Mouse (Mus musculus) embryonic fibroblast, embryonic 13.5 days (primary cell): ENCODE results near the gene Nol11.

Experiments used
- CTCF ChIP-seq: IDR thresholded peaks from 2 replicates; pipeline ENCODE4 v1.5.1; 2011; ENCODE audit warnings: mild to moderate bottlenecking, control low read depth, low read length, moderate library complexity, borderline replicate concordance; ENCODE audit not compliant: insufficient read depth
- POLR2A ChIP-seq: IDR thresholded peaks from 2 replicates; pipeline ENCODE4 v1.6.1; 2011; ENCODE audit warnings: low read depth, mild to moderate bottlenecking, control low read depth, low read length, moderate library complexity

DNA sequence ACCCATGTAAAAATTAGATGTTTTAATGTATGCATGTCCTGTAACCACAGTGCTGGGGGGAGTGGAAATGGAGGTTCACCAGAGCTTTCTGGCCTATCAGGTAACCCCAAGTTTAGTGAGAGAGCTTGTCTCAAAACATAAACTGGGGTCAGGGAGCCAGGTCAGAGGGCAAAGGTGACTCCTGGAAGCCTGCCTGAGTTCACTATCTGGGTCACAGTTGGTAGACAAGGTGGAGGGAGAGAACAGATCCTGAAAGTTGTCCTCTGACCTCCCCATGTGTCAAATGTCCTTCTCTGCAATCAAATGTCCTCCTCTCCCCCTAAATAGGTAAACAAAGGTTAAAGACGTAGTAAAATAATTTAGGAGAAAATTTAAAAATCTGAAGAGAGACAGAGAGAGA lies 37.2 kb upstream of the Nol11 start:
- TF ChIP-seq POLR2A (no peak), CTCF (no peak)
